Mouse (Mus musculus) ES-E14 (cell line): Measurements from ENCODE around the gene H2-Q2. TPM values are rescaled to one million over a fixed set of nuclear protein-coding genes. Genes with fewer than 3 reads are reported as not detected.
"Not testable (repeated sequence)": the region's sequence is repeated elsewhere in the genome, so short reads cannot be mapped to it uniquely, and the experiment has no call there.

Experiments used
- DNase-seq: peaks from one replicate; pipeline ENCODE4 v3.0.0-alpha.2; 2013; ENCODE audit warnings: low read depth, low spot score
- H3K27ac ChIP-seq: 2 replicates; pipeline ENCODE4 v1.5.1; 2012; ENCODE audit warnings: low read depth, mild to moderate bottlenecking, low read length, moderate library complexity, mixed read lengths; ENCODE audit not compliant: poor library complexity, insufficient read depth, severe bottlenecking
- H3K36me3 ChIP-seq: 2 replicates; pipeline ENCODE4 v1.6.1; 2012; ENCODE audit warnings: mild to moderate bottlenecking, low read length, moderate library complexity, mixed read lengths; ENCODE audit not compliant: control insufficient read depth, poor library complexity, insufficient read depth, severe bottlenecking
- H3K4me1 ChIP-seq, 2 experiments: fragments of 150-350 bp in 1 of 2; sonication (generic) in 1 of 2; 2 replicates each; pipeline ENCODE4 v1.6.1; 2012; ENCODE audit warnings: low read length in 2 of 2, mild to moderate bottlenecking in 1 of 2, mixed read lengths in 1 of 2; ENCODE audit not compliant: control insufficient read depth in 2 of 2, insufficient read depth in 2 of 2, poor library complexity in 1 of 2
- H3K4me3 ChIP-seq, 2 experiments: fragments of 150-350 bp in 1 of 2; sonication (generic) in 1 of 2; 2 replicates each; pipeline ENCODE4 v1.5.1; 2012; ENCODE audit warnings: low read length in 2 of 2, low read depth in 1 of 2, mild to moderate bottlenecking in 1 of 2, mixed read lengths in 1 of 2; ENCODE audit not compliant: insufficient read depth in 1 of 2, poor library complexity in 1 of 2, severe bottlenecking in 1 of 2
- H3K9ac ChIP-seq: 2 replicates; pipeline ENCODE4 v1.6.1; 2012; ENCODE audit warnings: low read depth, mild to moderate bottlenecking, low read length, mixed read lengths; ENCODE audit not compliant: poor library complexity, insufficient read depth, severe bottlenecking
- H3K9me3 ChIP-seq: fragments of 150-350 bp; sonication (generic); 2 replicates; pipeline ENCODE4 v1.6.1; 2012; ENCODE audit warnings: low read depth, mild to moderate bottlenecking, low read length; ENCODE audit not compliant: control insufficient read depth, insufficient read depth
- CHD2 ChIP-seq: IDR thresholded peaks from 2 replicates; pipeline ENCODE4 v1.6.1; 2014; ENCODE audit warnings: mild to moderate bottlenecking, low read depth, low read length, inconsistent platforms
- HCFC1 ChIP-seq: IDR thresholded peaks from 2 replicates; pipeline ENCODE4 v1.6.1; 2012; ENCODE audit warnings: low read length, inconsistent platforms, borderline replicate concordance; ENCODE audit not compliant: insufficient read depth
- MAFK ChIP-seq: IDR thresholded peaks from 2 replicates; pipeline ENCODE4 v1.6.1; 2014; ENCODE audit warnings: mild to moderate bottlenecking, low read depth, low read length, inconsistent platforms; ENCODE audit not compliant: insufficient read depth
- ZC3H11A ChIP-seq: IDR thresholded peaks from 2 replicates; pipeline ENCODE4 v1.6.1; 2012; ENCODE audit warnings: low read depth, mild to moderate bottlenecking, inconsistent platforms, low read length, borderline replicate concordance
- ZNF384 ChIP-seq: IDR thresholded peaks from 2 replicates; pipeline ENCODE4 v1.6.1; 2012; ENCODE audit warnings: low read depth, low read length, inconsistent platforms
- in situ Hi-C, 2 experiments: fragments of 600-800 bp; cut with MboI; formaldehyde crosslinking; loops; one replicate each; pipeline ENCODE4 v1.15.1; 2025; ENCODE audit warnings: low sequenced_read_pairs in 2 of 2, inconsistent platforms in 1 of 2; ENCODE audit not compliant: unreplicated experiment in 2 of 2
- total RNA-seq: library from RNA; depleted of rRNA; stranded (reverse); fragments of 300-350 nt; gene quantifications from 2 replicates; pipeline ENCODE4 v1.2.3, GENCODE M21; 2012

Gene H2-Q2
- total RNA-seq, 1 experiment: 0.67 TPM

GRCm38 (mm10) chr17:35329714-35330113 lies 12.3 kb upstream of the H2-Q2 start:
- H3K4me1 ChIP-seq, H3K4me3 ChIP-seq, H3K36me3 ChIP-seq, in situ Hi-C loops, DNase-seq, H3K9ac ChIP-seq, H3K9me3 ChIP-seq, H3K27ac ChIP-seq: not testable (repeated sequence)

GRCm38 (mm10) chr17:35331546-35331945 lies 10.5 kb upstream of the H2-Q2 start:
- in situ Hi-C loops, H3K9me3 ChIP-seq, DNase-seq, H3K4me3 ChIP-seq, H3K36me3 ChIP-seq, H3K4me1 ChIP-seq, H3K27ac ChIP-seq, H3K9ac ChIP-seq: not testable (repeated sequence)

- TF ChIP-seq CHD2: no peak
- TF ChIP-seq ZNF384: no peak
- no peak for TF ChIP-seq HCFC1
- TF ChIP-seq ZC3H11A: no peak
- no peak for TF ChIP-seq MAFK
- in situ Hi-C loops: no loop called here
- no peaks in the 10 kb centered on the region for H3K4me1 ChIP-seq
- peak overlapping the region; percentile 44; the same call in 1 of the 2 replicates for H3K27ac ChIP-seq
- H3K9me3 ChIP-seq: no peaks in the 10 kb centered on the region
- DNase-seq: no peak
- H3K9ac ChIP-seq: peak overlapping the region; percentile 58
- H3K4me3 ChIP-seq: peak overlapping the region; percentile 64 to 71
- H3K36me3 ChIP-seq: no peaks in the 10 kb centered on the region
Observed at GRCm38 (mm10) chr17:35342711-35343476, 852 bp downstream of the H2-Q2 start.

GRCm38 (mm10) chr17:35347659-35348058 lies 5.6 kb downstream of the H2-Q2 start:
- not testable (repeated sequence) for H3K9ac ChIP-seq, H3K27ac ChIP-seq

GRCm38 (mm10) chr17:35353275-35353674 lies 11.2 kb downstream of the H2-Q2 start:
- H3K4me3 ChIP-seq, H3K9me3 ChIP-seq, H3K36me3 ChIP-seq, H3K9ac ChIP-seq, H3K27ac ChIP-seq, in situ Hi-C loops, DNase-seq: not testable (repeated sequence)
- H3K4me1 ChIP-seq: peaks cover 0 to 16% of the 10 kb centered on the region in 2 experiments; a peak in 2 of 4 replicates

More at GRCm38 (mm10) chr17:35347659-35348058, 5.6 kb downstream of the H2-Q2 start:
- H3K4me3 ChIP-seq, H3K36me3 ChIP-seq, in situ Hi-C loops, H3K9me3 ChIP-seq, DNase-seq: not testable (repeated sequence)
- H3K4me1 ChIP-seq: peaks cover 0 to 16% of the 10 kb centered on the region in 2 experiments; a peak in 2 of 4 replicates
